Mouse (Mus musculus) stomach, adult 2 months (tissue): ENCODE measurements around the gene Nphs1. TPM values are rescaled to one million over a fixed set of nuclear protein-coding genes. Genes with fewer than 3 reads are reported as not detected.

Source experiments
- polyA plus RNA-seq: library from polyadenylated mRNA; depleted of rRNA; stranded (reverse); fragments of >200 nt; gene quantifications from 2 replicates; pipeline ENCODE4 v1.2.3, GENCODE M21; 2012; rRNA removed

The Nphs1 gene
- 0.12 and 0.32 TPM in 2 replicates for polyA plus RNA-seq

GRCm38 (mm10) chr7:30457629-30458330, at the start of gene Nphs1, which contains the start of gene Kirrel2:
TSS of gene Nphs1 (plus strand) at chr7:30458315.
TSS of gene Kirrel2 (minus strand) at chr7:30457690.

GRCm38 (mm10) chr7:30413596-30413995, 44.5 kb upstream of the Nphs1 start, which contains the start of gene Tyrobp:
TSS of gene Tyrobp (plus strand) at chr7:30413760.

DNA sequence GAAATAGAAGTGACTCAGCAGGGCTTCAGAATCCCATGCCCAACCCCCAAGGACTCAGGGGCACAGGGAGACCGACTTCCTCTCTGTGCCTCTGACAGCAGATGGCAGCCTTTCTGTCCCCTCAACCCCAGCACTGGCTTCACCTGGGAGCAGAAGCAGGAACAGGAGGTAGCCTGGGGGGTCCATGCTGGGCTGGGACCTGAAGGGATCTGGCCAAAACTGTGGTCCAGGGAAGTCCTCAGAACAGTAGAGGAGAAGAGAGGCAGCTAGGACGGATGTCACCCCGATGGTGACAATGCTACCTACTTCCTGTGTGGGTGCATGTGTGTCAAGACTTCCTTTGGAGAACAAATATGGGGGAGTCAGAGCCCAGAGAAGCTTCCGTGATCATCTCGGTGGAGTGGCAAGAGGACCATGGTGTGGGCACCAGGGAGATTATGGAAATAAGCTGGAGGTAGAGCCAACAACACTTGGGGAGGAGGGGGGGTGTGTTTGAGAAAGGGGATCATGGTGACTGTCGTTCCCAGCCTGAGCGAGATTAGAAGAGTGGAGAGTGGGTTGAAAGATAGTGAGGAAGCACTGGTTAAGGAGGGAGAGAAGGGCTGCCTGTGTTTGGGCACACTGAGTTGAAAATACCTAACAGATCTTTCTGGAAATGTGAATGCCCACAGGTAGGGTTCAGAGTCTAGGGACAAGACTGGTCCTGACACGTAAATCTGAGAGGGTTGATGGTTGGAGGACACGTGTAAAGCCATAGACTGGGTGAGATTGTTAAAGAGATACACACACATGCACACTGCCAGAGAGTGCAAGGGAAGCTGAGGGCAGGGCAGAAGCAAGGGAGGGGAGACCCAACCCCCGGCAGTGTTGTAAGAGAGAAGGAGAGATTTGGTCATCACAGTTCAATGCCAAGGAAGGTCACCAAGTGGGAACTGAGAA, 38.3 kb upstream of the Nphs1 start, which contains the start of gene Hcst:
Gene Hcst, minus strand, starts transcription at position 294 of the 939 bp plus-strand sequence.

GRCm38 (mm10) chr7:30421175-30421889, 36.8 kb upstream of the Nphs1 start, which contains the start of gene Nfkbid:
TSS of gene Nfkbid (plus strand) at chr7:30421732.

DNA sequence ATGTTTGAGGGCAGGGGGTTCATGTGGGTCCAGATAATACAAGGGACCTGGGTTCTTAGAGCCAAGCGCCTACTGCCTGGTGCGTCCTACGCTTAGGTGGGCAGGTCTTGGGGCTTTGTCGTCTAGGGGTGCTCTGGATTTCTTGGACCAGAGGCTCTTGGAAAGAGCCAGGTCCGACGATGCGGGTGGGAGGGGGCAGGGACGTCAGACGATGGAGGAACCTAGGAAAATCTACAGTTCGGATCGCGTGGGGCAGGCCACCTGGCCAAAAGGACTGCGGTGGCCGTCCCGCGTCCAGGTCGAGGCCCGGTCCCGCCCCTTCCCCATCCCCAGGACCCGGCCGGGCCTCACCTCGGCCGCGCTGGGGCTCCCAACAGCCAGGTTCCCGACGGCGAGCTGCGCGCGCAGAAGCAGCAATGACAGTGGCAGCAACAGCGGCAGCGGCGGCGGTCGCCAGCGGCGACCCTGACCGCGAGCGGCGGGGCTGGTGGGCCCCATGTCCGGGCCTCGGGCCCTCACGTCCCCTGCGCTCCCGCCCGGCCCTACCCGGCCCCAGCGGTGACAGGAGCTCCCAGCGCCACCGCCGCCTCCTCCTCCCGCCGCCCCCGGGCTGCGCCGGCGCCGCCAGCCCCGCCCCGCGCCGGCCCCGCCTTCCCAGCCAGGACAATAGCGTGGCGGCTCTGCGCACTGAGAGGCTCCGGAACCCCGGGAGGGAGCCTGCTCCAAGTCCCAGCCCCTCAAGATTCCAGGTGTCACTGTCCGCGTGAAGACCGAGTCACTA, 13.0 kb upstream of the Nphs1 start, which contains the start of gene Aplp1:
Gene Aplp1, minus strand, starts transcription at position 565 of the 781 bp plus-strand sequence.

GRCm38 (mm10) chr7:30493401-30493931, 35.4 kb downstream of the Nphs1 start, which contains the start of gene Prodh2:
TSS of gene Prodh2 (plus strand) at chr7:30493622.

GRCm38 (mm10) chr7:30534633-30535577, 76.8 kb downstream of the Nphs1 start, which contains the start of gene Arhgap33:
TSS of gene Arhgap33 (minus strand) at chr7:30535060.

Other genes with a start within 250 kb of the Nphs1 start
- 44.5 and 70.3 TPM in 2 replicates for gene Polr2i, start 226.4 kb upstream of the Nphs1 start, polyA plus RNA-seq
- gene Tbcb, start 226.0 kb upstream of the Nphs1 start, polyA plus RNA-seq, result 20.0 and 20.6 TPM in 2 replicates
- 0.12 TPM in 1 of 2 replicates, not detected in the other for gene Ovol3, start 222.6 kb upstream of the Nphs1 start, polyA plus RNA-seq
- gene Thap8, start 178.2 kb upstream of the Nphs1 start, polyA plus RNA-seq, result 0.05 TPM in 1 of 2 replicates, not detected in the other
- gene Wdr62, start 177.9 kb upstream of the Nphs1 start, polyA plus RNA-seq, result 13.0 and 13.2 TPM in 2 replicates
- gene Clip3, start 166.6 kb upstream of the Nphs1 start, polyA plus RNA-seq, result 3.4 and 5.3 TPM in 2 replicates
- 99.1 and 118 TPM in 2 replicates for gene Alkbh6, start 149.6 kb upstream of the Nphs1 start, polyA plus RNA-seq
- gene Syne4, start 143.5 kb upstream of the Nphs1 start, polyA plus RNA-seq, result 17.5 and 30.2 TPM in 2 replicates
- gene E130208F15Rik, start 136.6 kb upstream of the Nphs1 start, polyA plus RNA-seq, result 0.36 and 0.42 TPM in 2 replicates
- gene Sdhaf1, start 134.4 kb upstream of the Nphs1 start, polyA plus RNA-seq, result 12.5 and 28.1 TPM in 2 replicates
- 14.6 and 17.1 TPM in 2 replicates for gene Lrfn3, start 95.5 kb upstream of the Nphs1 start, polyA plus RNA-seq
- gene Tyrobp, start 44.6 kb upstream of the Nphs1 start, polyA plus RNA-seq, result 38.9 and 55.7 TPM in 2 replicates
- 3.8 and 16.6 TPM in 2 replicates for gene Hcst, start 38.5 kb upstream of the Nphs1 start, polyA plus RNA-seq
- 2.3 and 3.7 TPM in 2 replicates for gene Nfkbid, start 36.6 kb upstream of the Nphs1 start, polyA plus RNA-seq
- gene Aplp1, start 12.8 kb upstream of the Nphs1 start, polyA plus RNA-seq, result 30.9 and 40.1 TPM in 2 replicates
- gene Kirrel2, start 625 bp upstream of the Nphs1 start, polyA plus RNA-seq, result 0.42 and 2.0 TPM in 2 replicates
- gene Prodh2, start 35.3 kb downstream of the Nphs1 start, polyA plus RNA-seq, result 0.15 TPM in 1 of 2 replicates, not detected in the other
- gene Arhgap33, start 76.7 kb downstream of the Nphs1 start, polyA plus RNA-seq, result 4.7 and 6.1 TPM in 2 replicates
- gene Hspb6, start 93.9 kb downstream of the Nphs1 start, polyA plus RNA-seq, result 129 and 132 TPM in 2 replicates
- 3.4 and 3.9 TPM in 2 replicates for gene Proser3, start 94.0 kb downstream of the Nphs1 start, polyA plus RNA-seq
- 14.3 and 19.7 TPM in 2 replicates for gene Lin37, start 101.5 kb downstream of the Nphs1 start, polyA plus RNA-seq
- 32.7 and 35.6 TPM in 2 replicates for gene U2af1l4, start 105.0 kb downstream of the Nphs1 start, polyA plus RNA-seq
- gene Gm49396, start 105.0 kb downstream of the Nphs1 start, polyA plus RNA-seq, result 0.66 and 0.85 TPM in 2 replicates
- gene Psenen, start 105.3 kb downstream of the Nphs1 start, polyA plus RNA-seq, result 70.1 and 76.5 TPM in 2 replicates
- gene Igflr1, start 107.1 kb downstream of the Nphs1 start, polyA plus RNA-seq, result 4.5 and 5.3 TPM in 2 replicates
- gene Kmt2b, start 130.4 kb downstream of the Nphs1 start, polyA plus RNA-seq, result 17.8 and 24.6 TPM in 2 replicates
- 3.6 and 4.9 TPM in 2 replicates for gene Zbtb32, start 140.6 kb downstream of the Nphs1 start, polyA plus RNA-seq
- gene Upk1a, start 154.5 kb downstream of the Nphs1 start, polyA plus RNA-seq, result 4.0 TPM in 2 replicates
- gene Cox6b1, start 167.8 kb downstream of the Nphs1 start, polyA plus RNA-seq, result 263 and 306 TPM in 2 replicates
- not detected in 2 replicates for gene Etv2, start 177.5 kb downstream of the Nphs1 start, polyA plus RNA-seq
- gene Rbm42, start 192.0 kb downstream of the Nphs1 start, polyA plus RNA-seq, result 42.7 and 58.2 TPM in 2 replicates
- gene Haus5, start 206.7 kb downstream of the Nphs1 start, polyA plus RNA-seq, result 2.2 and 4.0 TPM in 2 replicates
- gene Pmis2, start 213.3 kb downstream of the Nphs1 start, polyA plus RNA-seq, result not detected in 2 replicates
- 18.8 and 40.8 TPM in 2 replicates for gene 2200002J24Rik, start 240.6 kb downstream of the Nphs1 start, polyA plus RNA-seq